Mouse (Mus musculus): ENCODE data around the gene Msl1. TPM values are rescaled to one million over a fixed set of nuclear protein-coding genes. Genes with fewer than 3 reads are reported as not detected.

Gene Msl1
- total RNA-seq, 1 experiment from 2014 or later: 109 TPM

DNA sequence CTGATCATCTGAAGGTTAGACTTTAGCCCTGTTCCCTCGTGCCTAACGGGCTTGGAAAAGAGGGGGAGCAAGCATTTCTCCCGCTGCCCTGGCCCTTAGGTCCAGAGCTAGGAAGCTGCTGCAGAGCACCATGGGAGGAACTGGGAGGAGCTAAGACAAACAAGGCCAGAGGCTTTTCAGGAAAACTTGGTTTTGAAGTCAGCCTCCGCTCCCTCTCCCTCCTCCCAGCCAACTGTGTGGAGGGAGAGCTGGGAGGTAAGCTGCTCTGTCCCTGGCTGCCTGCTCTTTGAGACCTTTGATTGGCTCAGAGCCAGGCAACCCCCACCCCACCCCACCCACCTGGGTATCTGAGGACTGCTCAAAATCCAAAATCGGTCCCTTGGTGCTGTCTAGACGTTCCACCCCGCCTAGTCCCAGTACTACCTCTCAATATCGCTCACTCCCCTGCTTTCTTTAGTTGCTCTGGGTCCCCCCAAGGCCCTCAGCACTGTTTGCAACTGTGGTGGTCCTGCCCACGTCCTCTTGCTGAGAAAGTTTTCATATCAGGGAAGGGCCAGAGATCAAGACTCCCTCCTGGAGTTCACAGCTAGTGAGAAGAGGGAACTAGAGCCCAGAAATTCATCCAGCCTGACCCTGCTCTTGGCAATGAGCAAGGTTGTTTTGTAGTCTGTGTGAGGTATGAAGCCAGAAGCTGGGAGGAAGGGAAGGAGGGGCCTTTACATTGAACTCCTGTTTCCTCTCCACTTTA lies 18.3 kb upstream of the Msl1 start:
- DNase-seq: peak; percentile 55

DNA sequence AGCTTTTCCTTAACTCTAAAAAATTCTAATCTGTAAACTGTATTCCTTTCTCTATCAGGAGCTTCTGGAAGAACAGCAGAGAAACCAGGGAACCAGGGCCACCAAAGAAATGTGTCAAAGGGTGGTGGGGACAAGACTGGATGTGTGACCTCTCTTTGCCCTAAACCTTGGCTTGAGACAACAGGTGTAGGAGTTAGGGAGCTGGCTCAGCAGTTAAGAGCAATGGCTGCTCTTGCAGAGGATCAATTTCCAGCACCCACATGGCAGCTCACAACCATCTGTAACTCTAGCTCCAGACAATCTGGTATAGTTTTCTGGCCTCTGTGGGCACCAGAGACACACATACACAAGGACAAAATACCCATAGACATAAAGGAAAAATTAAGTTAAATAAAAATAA lies 17.4 kb upstream of the Msl1 start:
- no peak for DNase-seq

DNA sequence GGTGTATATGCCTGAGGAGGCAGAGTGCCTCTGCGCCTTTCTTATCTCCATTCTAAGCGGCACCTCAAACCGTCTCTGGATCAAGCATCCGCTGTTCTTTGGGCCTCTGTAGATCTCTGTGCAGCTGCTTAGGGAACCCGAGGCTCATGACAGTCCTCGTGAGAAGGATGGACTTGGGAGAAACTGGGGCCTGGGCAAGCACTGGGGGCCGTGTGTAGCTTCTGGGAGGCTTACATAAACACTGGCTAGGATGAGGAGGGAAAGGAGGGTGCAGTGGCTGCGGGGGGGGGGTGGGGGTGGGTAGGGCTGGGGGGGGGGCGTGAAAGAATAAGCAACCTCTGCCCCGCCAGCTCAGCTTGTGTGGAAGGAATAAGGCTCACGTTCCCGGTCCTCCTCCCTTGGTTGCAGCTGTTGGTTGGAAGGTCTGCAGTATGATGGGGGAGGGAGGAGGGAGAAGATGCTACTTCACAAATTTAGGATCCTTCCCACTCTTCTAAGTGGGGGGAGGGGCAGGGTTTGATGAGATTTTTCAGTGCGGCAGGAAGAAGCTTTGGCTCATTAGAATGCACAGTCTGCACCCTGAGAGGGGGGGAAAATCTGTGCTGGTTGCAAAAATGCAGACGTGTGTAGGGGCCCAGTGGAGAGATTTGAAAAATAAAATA lies 13.3 kb upstream of the Msl1 start:
- no peak for DNase-seq

DNA sequence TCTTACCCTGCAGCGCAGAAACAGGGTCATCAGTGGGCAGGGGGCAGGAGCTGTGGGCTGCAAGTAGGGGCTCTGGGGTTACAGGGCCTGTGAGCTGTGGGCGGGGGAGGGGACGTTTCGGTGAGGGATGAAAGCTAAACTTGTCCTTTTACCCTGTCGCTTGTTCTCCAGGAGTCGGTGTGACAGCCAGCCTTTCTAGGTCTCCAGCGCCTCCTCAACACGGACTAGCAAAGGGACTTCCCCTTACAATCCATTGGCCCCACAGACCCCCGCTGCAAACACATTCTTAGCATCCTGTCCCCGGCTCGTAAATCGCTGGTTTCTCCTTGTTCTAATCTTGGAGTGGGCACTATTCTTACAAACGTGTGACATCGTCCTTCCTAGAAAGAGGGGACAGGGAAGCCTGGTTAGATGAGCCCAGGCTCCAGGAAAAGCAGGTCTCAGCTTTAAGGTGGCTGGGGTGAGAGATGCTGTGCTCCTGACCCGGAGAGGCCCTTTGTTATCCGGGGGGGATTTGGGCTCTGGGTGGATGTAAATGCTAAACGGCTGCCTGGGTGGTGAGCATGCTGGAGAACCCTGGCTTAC lies 12.6 kb upstream of the Msl1 start:
- DNase-seq: no peak

DNA sequence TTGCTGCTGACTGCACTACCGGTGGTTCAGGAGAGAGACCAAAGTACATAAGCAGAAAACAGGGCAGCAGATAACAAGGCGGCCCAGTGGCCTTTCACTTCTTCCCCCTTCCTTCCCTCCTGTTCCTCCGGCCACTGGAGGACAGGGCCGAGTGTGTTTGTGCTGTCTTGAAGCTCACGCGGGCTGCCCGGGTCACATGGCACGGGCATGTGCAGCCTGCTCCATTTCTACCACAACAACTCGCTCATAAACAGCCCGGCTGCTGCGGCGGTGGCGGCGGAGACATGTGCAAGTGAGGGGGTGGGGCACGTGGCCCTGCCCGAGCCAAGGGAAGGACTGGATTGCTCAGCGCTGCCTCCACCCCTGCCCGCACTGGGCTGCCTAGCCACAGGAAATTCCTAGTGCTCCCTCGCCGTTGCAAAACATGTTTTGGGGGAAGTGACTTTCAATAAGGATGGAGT lies 12.1 kb upstream of the Msl1 start:
- DNase-seq: peak; percentile 97

DNA sequence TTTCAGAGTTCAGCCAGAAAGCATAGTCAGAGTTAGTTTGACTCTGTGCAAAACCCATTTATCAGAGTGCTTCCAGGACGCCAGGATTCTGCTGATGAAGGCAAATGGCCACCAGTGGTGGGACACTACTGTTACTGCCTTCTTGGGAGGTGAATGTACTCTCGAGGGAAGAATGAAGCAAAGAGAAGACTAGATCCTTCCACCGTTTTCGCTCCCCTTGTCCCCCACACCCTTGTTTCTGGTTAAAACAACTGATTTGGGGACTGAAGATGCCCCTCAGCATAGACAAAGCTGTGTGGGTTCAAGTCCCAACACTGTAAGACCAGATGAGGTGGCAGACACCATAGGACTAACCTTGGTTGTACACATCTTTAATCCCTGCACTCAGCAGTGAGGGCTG lies 11.2 kb upstream of the Msl1 start:
- no peak for DNase-seq

DNA sequence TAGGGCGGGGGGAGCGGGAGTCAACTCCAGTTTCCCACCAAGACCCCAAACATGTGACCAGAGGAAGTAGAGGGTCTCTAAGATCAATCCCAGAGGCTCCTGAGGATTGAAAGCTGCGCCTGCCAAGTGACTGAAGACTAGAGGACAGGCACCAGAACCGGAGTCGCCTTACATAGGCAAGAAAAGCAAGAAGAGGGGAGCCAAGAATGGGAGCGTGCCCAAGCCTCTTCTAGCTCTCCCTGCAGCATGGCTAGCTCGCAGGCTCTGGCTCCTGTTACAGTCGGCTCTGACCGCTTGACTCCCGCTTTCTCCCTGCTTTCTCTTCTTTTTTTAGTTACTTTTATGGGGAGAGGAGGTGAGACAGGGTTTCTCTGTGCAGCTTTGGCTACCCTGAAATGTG lies 10.1 kb upstream of the Msl1 start:
- DNase-seq: no peak

DNA sequence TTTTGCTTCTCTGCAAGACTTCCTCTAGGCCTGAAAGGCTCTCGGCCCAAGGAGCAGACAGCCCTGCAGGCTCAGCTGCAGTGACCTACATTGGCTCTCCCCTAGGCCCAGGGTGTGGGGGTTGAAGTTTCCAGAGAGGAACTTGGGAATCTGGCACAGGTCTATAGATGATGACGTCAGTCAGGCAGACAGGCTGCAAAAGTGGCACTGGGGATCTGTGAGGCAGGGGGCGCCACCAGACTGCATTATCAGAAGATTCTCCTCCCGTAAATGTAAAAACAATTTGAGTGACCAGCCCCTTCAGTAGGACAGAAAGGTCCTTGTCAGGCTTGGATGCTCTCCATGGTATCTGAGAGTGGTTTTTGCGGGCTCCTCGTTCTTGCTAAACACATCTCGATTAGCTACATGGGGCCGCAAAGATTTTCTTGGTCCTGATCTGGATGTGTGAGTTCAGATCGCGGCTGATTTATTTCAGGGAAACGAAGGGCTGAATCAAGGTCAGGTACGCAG lies 9.5 kb upstream of the Msl1 start:
- DNase-seq: peak; percentile 66

DNA sequence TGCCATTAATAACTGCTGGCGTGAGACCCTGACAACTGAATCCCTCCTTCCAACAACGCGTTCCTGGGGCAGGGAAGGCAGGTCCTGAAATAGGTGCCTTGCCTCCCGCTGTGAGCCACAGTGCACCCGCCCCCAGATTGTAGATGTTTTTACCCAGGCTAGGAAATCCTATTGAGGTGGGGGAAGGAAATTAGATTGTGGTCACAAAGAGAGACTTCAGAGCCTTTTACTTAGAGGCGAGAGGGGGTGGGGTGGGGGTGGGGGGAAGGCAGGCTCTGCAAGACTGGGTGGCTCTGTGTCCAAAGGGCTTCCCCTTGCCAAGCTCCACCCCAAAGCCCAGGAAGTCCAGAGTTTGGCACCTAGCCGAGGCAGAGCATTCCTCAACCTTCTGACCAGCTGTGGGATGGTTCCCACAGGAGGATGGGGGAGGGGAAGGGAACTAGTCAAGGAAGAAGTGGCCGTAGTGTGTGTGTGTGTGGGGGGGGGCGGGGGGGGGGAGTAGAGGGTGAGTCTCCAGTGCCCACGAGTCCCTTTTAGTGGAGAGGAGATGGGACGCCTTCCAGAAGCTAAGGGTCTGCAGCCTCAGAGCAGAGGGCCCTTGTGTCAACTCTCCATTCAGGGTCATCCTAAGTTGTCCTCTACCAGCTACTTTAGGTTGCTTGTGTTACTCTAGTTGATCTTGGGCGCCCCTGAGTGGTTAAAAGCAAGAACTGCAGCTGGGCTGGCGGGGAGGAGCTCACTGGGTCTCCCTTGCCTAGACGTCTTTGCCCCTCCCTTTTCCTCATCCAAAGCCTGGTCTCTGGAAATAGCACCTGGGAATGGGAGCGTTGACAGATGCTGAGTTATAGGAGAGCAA lies 8.7 kb upstream of the Msl1 start:
- DNase-seq: peak; percentile 91

DNA sequence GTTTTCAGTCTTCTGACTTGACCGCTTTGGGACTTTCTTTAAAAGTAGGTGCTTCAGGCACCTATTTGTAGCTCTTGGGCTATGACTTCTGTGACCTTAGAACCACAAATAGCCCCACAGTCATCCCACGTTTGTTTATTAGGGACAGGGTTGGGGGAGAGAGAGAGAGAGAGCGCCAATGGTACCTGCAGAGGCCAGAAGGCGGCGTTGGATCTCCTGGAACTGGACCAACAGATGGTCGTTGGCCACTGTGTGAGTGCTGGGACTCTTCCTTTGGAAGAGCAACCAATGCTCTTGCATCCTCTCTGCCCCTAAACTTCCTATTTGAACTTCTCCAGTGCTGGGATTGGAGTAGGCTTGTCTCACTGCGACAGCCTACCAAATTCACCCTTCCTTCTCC lies 8.1 kb upstream of the Msl1 start:
- no peak for DNase-seq

DNA sequence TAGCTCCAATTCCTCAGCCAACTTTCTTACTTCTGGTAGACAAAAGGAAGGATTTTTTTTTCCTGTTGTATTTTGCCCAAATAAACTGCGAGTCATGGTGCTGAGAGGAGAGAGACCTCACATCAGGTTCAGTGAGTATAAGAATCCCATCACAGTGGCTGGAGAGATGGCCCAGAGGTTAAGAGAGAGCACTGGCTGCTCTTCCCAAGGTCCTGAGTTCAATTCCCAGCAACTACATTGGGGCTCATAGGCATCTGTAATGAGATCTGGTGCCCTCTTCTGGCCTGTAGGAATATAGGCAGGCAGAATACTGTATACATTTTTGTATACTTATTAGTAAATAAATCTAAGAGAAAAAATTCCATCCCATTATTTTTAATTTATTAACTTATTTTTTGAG lies 7.6 kb upstream of the Msl1 start:
- no peak for DNase-seq

DNA sequence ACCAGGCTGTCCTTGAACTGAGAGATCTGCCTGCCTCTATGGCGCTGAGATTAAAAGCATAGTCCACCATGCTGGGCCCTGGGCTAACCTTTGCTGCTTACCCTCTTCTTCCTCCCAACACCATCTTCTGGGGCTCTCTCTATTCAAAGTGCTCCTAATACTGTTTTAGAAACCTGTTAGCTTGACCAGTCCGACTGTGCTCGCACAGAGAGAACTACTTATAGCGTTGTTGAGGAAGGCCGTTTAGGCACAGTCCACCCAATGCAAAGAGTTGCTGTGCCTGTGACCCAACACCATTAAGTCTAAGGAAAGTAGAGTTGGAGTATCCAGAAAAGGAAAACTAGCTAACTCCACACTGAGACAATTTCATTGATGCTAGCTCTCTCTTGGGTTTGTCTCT lies 7.2 kb upstream of the Msl1 start:
- DNase-seq: no peak

DNA sequence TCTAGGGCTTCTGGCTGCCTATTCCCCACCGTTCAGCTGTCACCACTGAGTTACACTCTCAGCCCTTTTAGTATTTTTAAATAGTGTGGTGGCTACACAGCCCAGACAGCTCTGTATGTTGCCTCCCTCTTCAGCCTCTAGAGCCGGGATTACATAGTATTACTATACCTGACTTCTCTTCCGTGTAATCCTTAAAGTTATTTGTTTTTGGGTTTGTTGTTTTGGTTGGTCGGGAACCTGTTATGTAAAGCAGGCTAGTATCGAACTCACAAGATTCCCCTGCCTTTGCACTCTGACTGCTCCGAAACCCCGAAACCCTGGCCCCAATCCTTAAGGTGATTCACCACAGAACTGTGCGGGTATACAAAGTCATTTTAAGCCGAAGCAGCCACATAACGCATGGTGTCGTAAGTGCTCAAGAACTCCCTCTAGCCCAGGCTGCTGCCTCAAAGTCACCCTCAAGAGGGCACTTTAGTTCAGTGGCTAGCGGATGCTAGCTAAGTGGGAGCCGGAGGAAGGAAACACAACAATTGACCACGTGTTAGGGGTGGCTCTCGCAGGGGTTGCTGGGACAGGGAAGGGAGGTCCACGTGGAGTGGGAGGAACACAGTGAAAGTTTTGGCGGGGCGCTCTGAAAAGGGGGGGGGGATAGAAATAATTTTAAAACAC lies 6.6 kb upstream of the Msl1 start:
- peak; percentile 83 for DNase-seq

DNA sequence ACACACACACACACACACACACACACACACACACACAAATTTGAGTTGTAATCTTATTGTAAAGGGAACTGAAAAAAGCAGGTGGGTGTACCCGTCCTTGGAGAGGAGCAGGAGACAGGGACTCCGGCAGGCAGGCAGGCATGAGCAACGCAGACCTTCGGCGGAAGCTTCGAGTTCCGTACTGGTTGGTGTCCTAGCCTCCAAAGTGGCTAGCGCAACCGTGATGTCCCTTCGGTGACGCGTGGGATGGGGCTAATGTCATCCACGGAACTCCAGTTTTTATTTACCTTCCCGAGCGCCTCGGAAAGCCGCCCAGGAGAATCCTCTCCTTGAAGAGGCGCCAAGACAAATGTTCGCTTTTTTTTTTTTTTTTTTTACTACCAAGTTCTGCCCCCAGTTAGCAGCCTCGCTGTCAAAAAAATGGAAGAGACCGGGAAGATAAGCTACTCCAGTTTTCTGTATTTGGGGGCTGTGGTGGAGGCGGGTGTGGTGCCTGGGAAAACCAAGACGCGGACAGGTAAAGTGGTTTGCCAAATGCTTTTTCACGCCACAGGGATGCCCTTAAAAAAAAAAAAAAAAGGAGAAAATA lies 6.0 kb upstream of the Msl1 start:
- no peak for DNase-seq

DNA sequence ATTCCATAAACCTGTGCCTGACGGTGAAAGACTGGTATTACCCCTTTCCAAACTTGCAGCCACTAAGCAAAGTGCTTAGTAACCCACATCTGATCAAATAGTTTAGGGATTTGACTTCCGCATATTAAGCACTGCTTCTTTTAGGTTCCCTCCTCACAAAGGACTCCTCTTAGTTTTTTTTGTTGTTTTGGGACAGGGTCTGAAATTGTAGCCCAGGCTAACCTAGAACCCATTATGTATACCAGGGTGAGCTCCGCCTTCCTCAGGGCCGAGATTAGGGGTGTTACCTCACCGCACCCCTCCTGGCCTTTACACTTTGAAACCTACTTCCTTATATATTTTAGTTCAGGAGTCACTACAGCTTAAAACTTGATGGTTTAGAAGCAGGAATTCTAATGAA lies 5.5 kb upstream of the Msl1 start:
- no peak for DNase-seq

DNA sequence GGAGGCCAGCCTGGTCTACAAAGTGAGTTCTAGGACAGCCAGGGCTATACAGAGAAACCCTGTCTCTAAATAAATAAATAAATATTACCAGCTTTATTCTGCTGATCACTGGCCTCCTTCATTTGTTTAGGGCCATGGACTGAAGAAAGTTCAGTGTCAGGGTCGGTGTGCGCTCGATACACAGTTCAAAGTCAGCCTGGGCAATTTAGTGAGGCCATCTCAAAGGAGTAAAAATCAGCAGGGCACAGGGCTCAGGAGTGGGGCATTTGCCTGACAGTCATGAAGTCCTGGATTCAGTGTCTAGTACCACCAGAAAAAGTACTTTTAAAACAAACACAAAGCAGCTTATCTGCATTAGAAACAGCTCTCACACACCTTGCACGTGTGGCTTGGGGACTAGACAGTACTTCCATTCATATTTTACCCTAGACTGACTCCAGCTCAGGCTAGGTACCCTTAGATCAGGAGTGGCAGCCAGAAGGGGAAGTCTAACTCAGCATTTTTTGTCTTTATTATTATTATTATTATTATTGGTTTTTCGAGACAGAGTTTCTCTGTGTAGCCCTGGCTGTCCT lies 4.6 kb upstream of the Msl1 start:
- DNase-seq: no peak

DNA sequence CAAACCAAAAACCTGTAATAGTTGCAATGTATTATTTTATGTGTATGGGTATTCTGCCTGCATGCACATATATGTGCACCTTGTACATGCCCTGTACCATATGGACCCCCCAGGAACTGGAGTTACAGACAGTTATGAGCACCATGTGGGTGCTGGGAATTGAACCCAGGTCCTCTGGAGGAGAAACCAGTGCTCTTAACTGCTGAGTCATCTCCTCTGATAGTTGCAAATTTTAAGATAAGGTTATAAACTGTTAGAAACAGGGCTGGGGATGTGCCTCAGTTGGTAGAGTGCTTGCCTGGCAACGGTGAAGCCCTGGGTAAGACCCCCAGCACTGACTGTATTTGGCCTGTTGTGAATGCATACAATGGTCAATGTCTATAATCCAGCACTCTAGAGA lies 3.9 kb upstream of the Msl1 start:
- no peak for DNase-seq

DNA sequence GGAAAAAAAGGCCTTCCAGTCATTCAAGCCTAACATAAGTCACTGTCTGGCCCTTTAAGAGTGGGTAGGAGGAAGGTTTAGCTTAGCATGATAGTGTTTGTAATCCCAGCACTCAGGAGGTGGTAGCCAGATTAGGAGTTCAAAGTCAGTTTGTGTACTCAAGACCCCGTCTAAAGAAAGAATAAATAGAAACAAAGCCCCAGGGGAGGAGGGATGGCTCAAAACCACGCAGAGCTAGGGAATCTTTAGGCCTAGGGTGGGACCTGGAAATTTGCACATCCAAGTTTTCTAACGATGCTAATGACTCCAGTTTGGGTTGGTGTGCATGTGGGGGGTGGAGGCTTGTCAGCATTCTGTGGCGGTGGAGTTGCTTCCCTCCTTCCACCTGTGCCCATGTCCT lies 3.2 kb upstream of the Msl1 start:
- DNase-seq: no peak

DNA sequence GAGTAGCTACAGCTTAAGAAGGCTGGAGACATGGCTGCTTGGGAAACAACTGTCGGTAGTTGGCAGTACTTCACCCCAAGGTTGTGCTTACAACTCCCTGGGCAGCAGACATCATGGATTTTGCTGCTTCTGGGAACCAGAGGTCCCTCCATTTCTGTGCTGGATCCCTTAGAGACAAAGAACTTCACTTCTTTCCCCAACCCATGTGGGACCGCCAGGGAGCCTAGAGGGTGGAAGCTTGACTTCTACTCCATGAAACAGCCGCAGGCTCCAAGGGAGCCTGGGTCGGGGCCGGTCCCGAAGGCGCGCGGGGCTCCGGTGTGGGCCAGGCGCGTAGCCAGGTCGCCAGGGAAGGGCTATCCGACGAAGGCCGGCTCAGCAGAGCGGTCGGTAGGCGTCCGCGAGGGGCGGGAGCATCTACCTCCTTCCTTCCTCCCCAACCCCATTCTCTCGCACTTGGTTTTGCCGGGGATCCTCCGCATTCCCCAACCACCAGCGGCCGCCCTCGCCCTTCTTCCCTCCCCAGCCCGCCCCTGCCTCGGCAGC lies 774 bp upstream of the Msl1 start:
- peak; percentile 79 for DNase-seq

DNA sequence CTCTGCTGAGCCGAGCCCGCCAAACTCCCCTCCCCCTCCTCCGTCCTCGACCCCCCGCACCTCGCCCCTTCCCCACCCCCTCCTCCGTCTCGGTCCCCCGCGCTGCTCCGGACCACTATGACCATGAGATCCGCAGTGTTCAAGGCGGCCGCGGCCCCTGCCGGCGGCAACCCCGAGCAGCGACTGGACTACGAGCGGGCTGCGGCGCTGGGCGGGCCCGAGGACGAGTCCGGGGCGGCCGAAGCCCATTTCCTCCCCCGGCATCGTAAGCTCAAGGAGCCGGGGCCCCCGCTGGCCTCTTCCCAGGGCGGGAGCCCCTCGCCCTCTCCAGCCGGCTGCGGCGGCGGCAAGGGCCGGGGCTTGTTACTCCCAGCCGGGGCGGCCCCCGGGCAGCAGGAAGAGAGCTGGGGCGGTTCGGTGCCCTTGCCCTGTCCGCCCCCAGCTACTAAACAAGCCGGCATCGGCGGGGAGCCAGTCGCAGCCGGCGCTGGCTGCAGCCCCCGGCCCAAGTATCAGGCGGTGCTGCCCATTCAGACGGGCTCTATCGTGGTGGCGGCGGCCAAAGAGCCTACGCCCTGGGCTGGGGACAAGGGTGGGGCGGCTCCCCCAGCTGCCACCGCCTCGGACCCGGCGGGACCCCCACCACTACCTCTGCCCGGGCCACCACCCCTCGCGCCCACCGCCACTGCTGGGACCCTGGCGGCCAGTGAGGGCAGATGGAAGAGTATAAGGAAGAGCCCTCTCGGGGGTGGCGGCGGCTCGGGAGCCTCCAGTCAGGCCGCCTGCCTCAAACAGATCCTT lies 598 bp downstream of the Msl1 start:
- DNase-seq: peak; percentile 41

Data from adrenal gland, postnatal 25 days (tissue).